Mouse (Mus musculus) CH12.LX (cell line): ENCODE results near the gene Bag2.

Experiments
- CTCF ChIP-seq, 2 experiments: IDR thresholded peaks in 1 of 2; conservative IDR thresholded peaks in 1 of 2; 2 replicates each; pipeline ENCODE4 v1.5.1; 2011 to 2012; ENCODE audit warnings: low read depth in 2 of 2, low read length in 2 of 2, improper control_type of control experiment in 1 of 2, inconsistent platforms in 1 of 2, mild to moderate bottlenecking in 1 of 2, moderate library complexity in 1 of 2
- E2F4 ChIP-seq: IDR thresholded peaks from 2 replicates; pipeline ENCODE4 v1.6.1; 2011; ENCODE audit warnings: low read depth, low read length, improper control_type of control experiment; ENCODE audit not compliant: insufficient replicate concordance
- EP300 ChIP-seq: IDR thresholded peaks from 2 replicates; pipeline ENCODE4 v1.6.1; 2011; ENCODE audit warnings: low read length, improper control_type of control experiment
- HCFC1 ChIP-seq: IDR thresholded peaks from 2 replicates; pipeline ENCODE4 v1.6.1; 2012; ENCODE audit warnings: low read depth, mild to moderate bottlenecking, inconsistent platforms, low read length, improper control_type of control experiment
- MAZ ChIP-seq: IDR thresholded peaks from 2 replicates; pipeline ENCODE4 v1.6.1; 2012; ENCODE audit warnings: low read depth, mild to moderate bottlenecking, inconsistent platforms, low read length, improper control_type of control experiment, moderate library complexity
- MYC ChIP-seq: IDR thresholded peaks from 2 replicates; pipeline ENCODE4 v1.6.1; 2011; ENCODE audit warnings: low read depth, mild to moderate bottlenecking, improper control_type of control experiment, low read length
- PAX5 ChIP-seq: IDR thresholded peaks from 2 replicates; pipeline ENCODE4 v1.6.1; 2012; ENCODE audit warnings: low read length, inconsistent platforms, mixed read lengths
- POLR2A ChIP-seq: IDR thresholded peaks from 2 replicates; pipeline ENCODE4 v1.6.1; 2011; ENCODE audit warnings: low read depth, mild to moderate bottlenecking, improper control_type of control experiment, low read length
- TBP ChIP-seq: conservative IDR thresholded peaks from 2 replicates; pipeline ENCODE4 v1.6.1; 2011; ENCODE audit warnings: low read depth, low read length, improper control_type of control experiment
- ZKSCAN1 ChIP-seq: IDR thresholded peaks from 2 replicates; pipeline ENCODE4 v1.6.1; 2012; ENCODE audit warnings: low read depth, inconsistent platforms, low read length, improper control_type of control experiment, borderline replicate concordance

GRCm38 (mm10) chr1:33788072-33788471, 30.5 kb upstream of the Bag2 start:
- no peak for TF ChIP-seq PAX5
- no peak for TF ChIP-seq MYC
- TF ChIP-seq ZKSCAN1, result no peak
- TF ChIP-seq TBP, result no peak
- no peak for TF ChIP-seq MAZ
- TF ChIP-seq POLR2A, result no peak
- TF ChIP-seq HCFC1, result no peak
- TF ChIP-seq EP300, result no peak
- TF ChIP-seq E2F4, result no peak
- no peak for TF ChIP-seq CTCF (conservative IDR thresholded peaks at IDR 0.05 in 1 of 2, IDR thresholded peaks at IDR 0.05 in 1 of 2; ENCODE audit: low read depth in 2 of 2, low read length in 2 of 2)
